Mouse (Mus musculus): ENCODE results near the gene Ces2g.

- no peak for TF ChIP-seq CTCF (IDR thresholded peaks at IDR 0.05; ENCODE audit: insufficient read depth, low read depth, low read length)
- no peak for TF ChIP-seq POLR2A (IDR thresholded peaks at IDR 0.05; ENCODE audit: insufficient read depth, low read depth, low read length)
These were observed 14.5 kb upstream of the Ces2g start, which contains the start of gene Ces2f for GRCm38 (mm10) chr8:104947056-104947455.
